Mouse (Mus musculus): Measurements from ENCODE around the gene Prc1. TPM values are rescaled to one million over a fixed set of nuclear protein-coding genes. Genes with fewer than 3 reads are reported as not detected.

Gene Prc1
- polyA plus RNA-seq, 1 experiment from 2014 or later: 23.9 TPM

- Histone ChIP-seq H3K9me3 (replicated peaks) (no peaks in the 10 kb centered on the region), H3K36me3 (peaks cover 27% of the 10 kb centered on the region), H3K27me3 (replicated peaks) (no peaks in the 10 kb centered on the region), H3K4me3 (replicated peaks) (peak overlapping the region; percentile 56), H3K4me1 (peaks cover 66% of the 10 kb centered on the region), H3K4me2 (peak overlapping the region; percentile 89), H3K9ac (replicated peaks) (peak overlapping the region; percentile 61), H3K27ac (replicated peaks) (peak overlapping the region; percentile 89)
- WGBS: under 1% methylated on average over 45 of the region's 45 CpGs
- ATAC-seq (ENCODE audit: low FRiP score): peak; percentile 97
Measured at GRCm38 (mm10) chr7:80339793-80340628, 45.8 kb downstream of the Prc1 start.

GRCm38 (mm10) chr7:80340793-80341192 is 46.5 kb downstream of the Prc1 start, which contains the start of gene Unc45a:
TSS of gene Unc45a (minus strand) at chr7:80341005.
- Histone ChIP-seq H3K4me2 (peak within 1 kb of the TSS; percentile 89), H3K9ac (replicated peaks) (peak within 1 kb of the TSS; percentile 61), H3K27ac (replicated peaks) (peak within 1 kb of the TSS; percentile 89), H3K4me3 (replicated peaks) (peak within 1 kb of the TSS; percentile 56), H3K9me3 (replicated peaks) (no peaks in the 10 kb centered on the region), H3K27me3 (replicated peaks) (no peaks in the 10 kb centered on the region), H3K36me3 (peaks cover 19% of the 10 kb centered on the region), H3K4me1 (peaks cover 60% of the 10 kb centered on the region)
- WGBS: 3% methylated on average over 11 of the region's 11 CpGs
- ATAC-seq (ENCODE audit: low FRiP score): peak; percentile 42

- Histone ChIP-seq H3K9me3 (replicated peaks) (no peaks in the 10 kb centered on the region), H3K27me3 (replicated peaks) (no peaks in the 10 kb centered on the region), H3K4me3 (replicated peaks) (no peak overlapping the region), H3K9ac (replicated peaks) (no peak overlapping the region), H3K36me3 (peaks cover 9% of the 10 kb centered on the region), H3K4me1 (peaks cover 56% of the 10 kb centered on the region), H3K4me2 (no peak overlapping the region), H3K27ac (replicated peaks) (no peak overlapping the region)
- ATAC-seq (ENCODE audit: low FRiP score): no peak
- 80% methylated on average over 7 of the region's 7 CpGs for WGBS
Measured at GRCm38 (mm10) chr7:80341793-80342192, 47.5 kb downstream of the Prc1 start.

GRCm38 (mm10) chr7:80342858-80343257 is 48.6 kb downstream of the Prc1 start, which contains the start of gene Hddc3:
TSS of gene Hddc3 (plus strand) at chr7:80343104.
- Histone ChIP-seq H3K4me3 (replicated peaks) (peak within 1 kb of the TSS; percentile 46), H3K27ac (replicated peaks) (peak within 1 kb of the TSS; percentile 83), H3K36me3 (no peaks in the 10 kb centered on the region), H3K9ac (replicated peaks) (peak within 1 kb of the TSS; percentile 60), H3K4me2 (peak within 1 kb of the TSS; percentile 78), H3K4me1 (peaks cover 48% of the 10 kb centered on the region), H3K27me3 (replicated peaks) (no peaks in the 10 kb centered on the region), H3K9me3 (replicated peaks) (no peaks in the 10 kb centered on the region)
- ATAC-seq (ENCODE audit: low FRiP score): peak; percentile 22; the same call in 1 of the 2 replicates
- 1% methylated on average over 25 of the region's 25 CpGs for WGBS

- no peaks in the 10 kb centered on the region for H3K36me3 ChIP-seq
- WGBS: 28% methylated on average over 19 of the region's 19 CpGs
- ATAC-seq (ENCODE audit: low FRiP score): peak; percentile 1; the same call in 1 of the 2 replicates
Measured at GRCm38 (mm10) chr7:80343270-80344018, 49.2 kb downstream of the Prc1 start.

GRCm38 (mm10) chr7:80346173-80346572 is 51.9 kb downstream of the Prc1 start:
- no peak for ATAC-seq (ENCODE audit: low FRiP score)
- H3K4me2 ChIP-seq: no peak overlapping the region
- no peak overlapping the region for H3K27ac ChIP-seq (replicated peaks)
- H3K36me3 ChIP-seq: peaks cover 16% of the 10 kb centered on the region
- H3K4me1 ChIP-seq: peaks cover 27% of the 10 kb centered on the region
- H3K27me3 ChIP-seq (replicated peaks): no peaks in the 10 kb centered on the region
- 95% methylated on average over 9 of the region's 9 CpGs for WGBS
- H3K4me3 ChIP-seq (replicated peaks): no peak overlapping the region
- no peaks in the 10 kb centered on the region for H3K9me3 ChIP-seq (replicated peaks)
- H3K9ac ChIP-seq (replicated peaks): no peak overlapping the region

More at GRCm38 (mm10) chr7:80343270-80344018, 49.2 kb downstream of the Prc1 start:
- Histone ChIP-seq H3K4me2 (peak overlapping the region; percentile 78), H3K9ac (replicated peaks) (peak overlapping the region; percentile 60), H3K9me3 (replicated peaks) (no peaks in the 10 kb centered on the region), H3K4me3 (replicated peaks) (peak overlapping the region; percentile 46), H3K27me3 (replicated peaks) (no peaks in the 10 kb centered on the region), H3K27ac (replicated peaks) (peak overlapping the region; percentile 83), H3K4me1 (peaks cover 46% of the 10 kb centered on the region)

- Histone ChIP-seq H3K27me3 (replicated peaks) (no peaks in the 10 kb centered on the region), H3K36me3 (peaks cover 21% of the 10 kb centered on the region), H3K27ac (replicated peaks) (no peak overlapping the region), H3K4me1 (peaks cover 21% of the 10 kb centered on the region), H3K4me2 (no peak overlapping the region), H3K4me3 (replicated peaks) (no peak overlapping the region), H3K9ac (replicated peaks) (no peak overlapping the region), H3K9me3 (replicated peaks) (no peaks in the 10 kb centered on the region)
- no peak for ATAC-seq (ENCODE audit: low FRiP score)
- WGBS: 73% methylated on average over 5 of the region's 5 CpGs
Measured at GRCm38 (mm10) chr7:80346830-80347229, 52.6 kb downstream of the Prc1 start.

GRCm38 (mm10) chr7:80347670-80348586 is 53.7 kb downstream of the Prc1 start:
- ATAC-seq (ENCODE audit: low FRiP score): no peak
- H3K27ac ChIP-seq (replicated peaks): peak overlapping the region; percentile 45
- no peak overlapping the region for H3K4me2 ChIP-seq
- peaks cover 11% of the 10 kb centered on the region for H3K4me1 ChIP-seq
- H3K9ac ChIP-seq (replicated peaks): no peak overlapping the region
- H3K36me3 ChIP-seq: peaks cover 30% of the 10 kb centered on the region
- H3K9me3 ChIP-seq (replicated peaks): no peaks in the 10 kb centered on the region
- H3K27me3 ChIP-seq (replicated peaks): no peaks in the 10 kb centered on the region
- WGBS: 47% methylated on average over 13 of the region's 13 CpGs
- H3K4me3 ChIP-seq (replicated peaks): no peak overlapping the region

- H3K36me3 ChIP-seq: peaks cover 52% of the 10 kb centered on the region
- H3K4me3 ChIP-seq (replicated peaks): no peak overlapping the region
- 82% methylated on average over 2 of the region's 2 CpGs for WGBS
Measured at GRCm38 (mm10) chr7:80350808-80351207, 56.6 kb downstream of the Prc1 start.

GRCm38 (mm10) chr7:80352920-80353319 is 58.7 kb downstream of the Prc1 start:
- H3K9me3 ChIP-seq (replicated peaks): no peaks in the 10 kb centered on the region
- no peak overlapping the region for H3K4me3 ChIP-seq (replicated peaks)
- peaks cover 9% of the 10 kb centered on the region; the same call in 1 of the 2 replicates for H3K4me1 ChIP-seq
- H3K4me2 ChIP-seq: no peak overlapping the region
- ATAC-seq (ENCODE audit: low FRiP score): no peak
- no peak overlapping the region for H3K9ac ChIP-seq (replicated peaks)
- no peaks in the 10 kb centered on the region for H3K27me3 ChIP-seq (replicated peaks)
- H3K36me3 ChIP-seq: peaks cover 70% of the 10 kb centered on the region
- no peak overlapping the region for H3K27ac ChIP-seq (replicated peaks)
- WGBS: 93% methylated on average over 8 of the region's 8 CpGs

More at GRCm38 (mm10) chr7:80350808-80351207, 56.6 kb downstream of the Prc1 start:
- no peak for ATAC-seq (ENCODE audit: low FRiP score)
- Histone ChIP-seq H3K4me1 (0 out of 2 replicates have a peak, but pooled peaks cover 4% of the 10 kb centered on the region), H3K9me3 (replicated peaks) (no peaks in the 10 kb centered on the region), H3K27me3 (replicated peaks) (no peaks in the 10 kb centered on the region), H3K27ac (replicated peaks) (no peak overlapping the region), H3K9ac (replicated peaks) (no peak overlapping the region), H3K4me2 (no peak overlapping the region)

GRCm38 (mm10) chr7:80356351-80356750 is 62.1 kb downstream of the Prc1 start:
- Histone ChIP-seq H3K27ac (replicated peaks) (peak overlapping the region; percentile 49; the same call in 1 of the 2 replicates), H3K4me2 (no peak overlapping the region), H3K9ac (replicated peaks) (no peak overlapping the region), H3K27me3 (replicated peaks) (no peaks in the 10 kb centered on the region), H3K4me3 (replicated peaks) (no peak overlapping the region), H3K4me1 (peaks cover 9% of the 10 kb centered on the region), H3K9me3 (replicated peaks) (no peaks in the 10 kb centered on the region), H3K36me3 (peaks cover 87% of the 10 kb centered on the region)
- ATAC-seq (ENCODE audit: low FRiP score): no peak
- WGBS: 91% methylated on average over 13 of the region's 13 CpGs

All from neural tube, embryonic 15.5 days (tissue).